Mouse (Mus musculus): Measurements from ENCODE around the gene Tarbp2. TPM values are rescaled to one million over a fixed set of nuclear protein-coding genes. Genes with fewer than 3 reads are reported as not detected.

Tarbp2 gene
- total RNA-seq (2021) = 10 to 100 TPM; 45.9 to 53.1 TPM

DNA sequence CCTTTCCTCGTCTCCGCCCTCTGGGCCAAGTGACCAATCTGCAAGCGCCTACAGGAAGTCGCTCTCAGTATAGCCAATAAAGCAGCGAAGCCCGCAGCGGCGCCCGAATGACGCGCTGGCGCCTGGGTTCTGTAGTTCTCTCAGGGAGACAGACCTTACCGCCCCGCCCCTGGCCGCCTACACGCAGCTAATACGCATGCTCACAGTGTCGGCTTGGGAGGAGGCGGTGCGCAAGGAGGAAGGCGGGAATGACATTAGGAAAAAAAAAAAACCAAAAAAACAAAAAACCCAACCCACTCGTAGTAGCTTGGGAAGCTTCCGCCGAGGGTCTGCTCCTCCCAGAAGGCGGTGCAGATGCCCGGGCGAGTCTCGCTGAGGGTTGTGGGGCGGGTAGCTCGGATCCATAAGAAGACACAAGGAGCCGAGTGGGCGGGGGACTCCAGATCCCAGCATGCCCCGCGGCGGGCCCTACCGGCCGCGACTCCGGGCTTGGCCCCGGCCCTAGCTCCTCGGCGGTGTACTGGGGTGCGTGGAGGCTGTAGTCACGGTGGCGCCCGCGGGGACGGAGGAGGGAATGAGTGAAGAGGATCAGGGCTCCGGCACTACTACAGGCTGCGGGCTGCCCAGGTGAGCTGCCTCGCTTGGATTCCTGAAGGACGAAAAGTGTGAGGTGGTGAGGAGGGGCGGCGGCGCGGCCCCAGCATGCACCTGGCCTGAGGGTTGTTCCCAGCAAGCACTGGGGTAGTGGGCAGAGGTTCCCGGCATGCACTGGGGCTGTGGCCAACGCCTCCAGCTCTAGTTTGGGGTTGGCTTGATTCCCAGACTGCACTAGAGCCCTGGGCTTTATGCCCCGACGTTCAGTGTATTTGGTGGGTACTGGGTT lies at the start of gene Tarbp2:
Tarbp2 (plus strand) TSS at position 217 of the 883 bp plus-strand sequence.
- DNase-seq = peak; percentile 99 to 100
- intact Hi-C loops (cut with DNase I) = loop anchor here (2.0 kb wide), 1 partner anchor 49 kb away; no protein-coding TSS in a partner anchor

DNA sequence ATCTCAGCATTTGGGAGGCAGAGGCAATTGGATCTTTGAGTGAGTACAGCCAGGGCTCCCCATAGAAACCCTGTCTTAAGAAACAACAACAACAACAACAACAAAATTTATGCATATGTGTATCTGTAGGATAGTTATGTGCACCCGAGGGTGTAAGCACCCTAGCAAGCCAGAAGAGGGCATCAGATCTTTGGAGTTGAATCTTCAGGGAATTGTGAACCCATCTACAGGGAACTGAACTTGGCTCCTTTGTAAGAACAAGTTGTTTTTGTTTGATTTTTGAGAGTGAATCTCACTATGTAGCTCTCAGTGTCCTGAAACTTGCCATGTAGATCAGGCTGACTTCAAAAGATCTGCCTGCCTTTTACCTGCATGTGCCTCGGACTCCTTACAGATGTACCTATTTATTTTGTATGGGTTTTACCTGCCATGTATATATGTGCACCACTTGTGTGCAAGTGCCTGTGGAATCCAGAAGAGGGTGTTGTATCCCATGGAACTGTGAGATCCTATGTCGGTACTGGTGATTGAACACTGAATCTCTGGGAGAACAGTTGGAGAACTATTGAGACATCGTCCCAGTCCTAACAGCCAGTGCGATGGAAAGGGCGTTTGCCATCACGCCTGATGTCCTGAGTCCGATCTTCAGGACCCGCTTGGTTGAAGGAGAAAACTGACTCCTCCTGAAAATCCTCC lies 49.2 kb upstream of the Tarbp2 start:
- intact Hi-C loops (cut with DNase I) = loop anchor here (2.0 kb wide), 1 partner anchor 50 kb away; the partner anchor contains the start of gene Tarbp2
- DNase-seq = no peak

DNA sequence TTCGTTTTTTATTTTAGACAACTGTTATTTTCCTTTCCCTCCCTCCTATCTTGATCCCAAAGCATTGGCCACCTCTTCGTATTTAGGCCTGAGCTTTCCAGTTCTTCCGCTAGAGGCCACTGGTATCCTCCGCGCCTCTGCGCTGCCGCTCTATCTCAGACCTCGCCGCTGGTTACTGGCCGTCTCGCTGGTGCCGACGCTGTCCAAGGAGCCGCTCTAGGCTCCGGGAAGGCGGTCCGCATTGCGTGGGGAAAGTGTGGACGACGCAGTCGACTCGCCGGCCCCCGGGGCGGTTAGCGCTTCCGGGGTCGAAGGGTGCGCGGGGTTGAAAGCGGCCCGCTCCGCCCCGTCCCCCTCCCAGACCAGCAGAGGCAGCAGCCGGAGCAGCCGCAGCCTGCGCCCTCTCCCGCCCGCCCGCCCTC lies 47.8 kb upstream of the Tarbp2 start, which contains the start of gene Pcbp2:
Pcbp2 (plus strand) TSS at position 357 of the 422 bp plus-strand sequence.
- DNase-seq = peak; percentile 96 to 97
- intact Hi-C loops (cut with DNase I) = loop anchor here (5.0 kb wide), 1 partner anchor 197 kb away; no protein-coding TSS in a partner anchor

DNA sequence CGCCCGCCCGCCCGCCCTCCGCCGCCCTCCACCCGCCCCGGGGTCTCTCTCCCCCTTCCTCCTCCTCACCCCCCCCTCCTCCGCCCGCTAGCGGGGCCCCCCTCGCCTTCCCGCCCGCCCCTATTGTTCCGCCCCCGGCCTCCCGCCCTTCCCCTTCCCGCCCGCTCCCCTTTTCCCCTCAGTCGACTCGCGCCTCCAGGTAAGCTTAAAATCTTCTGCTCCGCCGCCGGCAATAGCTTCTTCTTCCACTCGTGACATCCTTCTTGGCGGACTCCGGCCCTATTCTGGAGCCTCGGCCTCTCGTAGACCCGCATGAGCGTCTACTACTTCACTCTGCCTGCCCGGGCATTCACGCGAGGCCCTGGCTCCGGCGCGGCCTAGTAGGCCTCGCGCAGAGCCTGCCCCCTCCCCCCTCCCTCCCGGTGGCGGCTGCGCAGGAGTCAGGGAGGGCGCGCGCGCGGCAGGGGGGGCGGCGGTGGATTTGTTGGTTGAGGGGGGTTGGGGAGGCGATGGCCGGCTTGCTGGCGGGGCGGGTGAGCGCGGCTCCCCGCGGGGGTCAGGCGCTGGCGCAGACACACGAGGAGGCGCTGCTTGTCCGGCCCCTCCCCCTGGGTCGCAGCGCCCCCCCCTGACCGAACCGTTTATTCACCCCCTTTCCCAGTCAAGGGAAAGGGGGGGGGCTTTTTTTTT lies 47.2 kb upstream of the Tarbp2 start:
- intact Hi-C loops (cut with DNase I) = loop anchor here (1.0 to 5.0 kb wide), 2 partner anchors 10 to 197 kb away; no protein-coding TSS in a partner anchor
- DNase-seq = peak; percentile 88 to 89

DNA sequence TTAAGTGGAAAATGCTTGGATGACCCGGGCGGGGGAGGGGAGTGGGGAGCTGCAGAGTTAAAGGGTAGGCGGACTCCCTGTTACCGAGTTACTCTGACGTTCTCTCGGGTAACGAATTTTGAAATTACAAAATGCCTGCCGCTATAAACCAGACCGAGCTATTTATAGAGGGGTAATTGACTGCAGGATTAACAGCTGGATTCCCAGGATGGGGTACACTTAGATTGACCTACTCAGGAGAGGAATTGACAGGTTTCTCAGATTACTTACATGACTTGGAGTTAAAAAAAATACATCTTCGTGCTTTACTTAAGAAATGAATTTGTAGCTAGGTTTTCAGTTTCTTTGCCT lies 46.7 kb upstream of the Tarbp2 start:
- intact Hi-C loops (cut with DNase I) = loop anchor here (1.0 to 5.0 kb wide), 2 partner anchors 9 to 196 kb away; no protein-coding TSS in a partner anchor
- no peak for DNase-seq

DNA sequence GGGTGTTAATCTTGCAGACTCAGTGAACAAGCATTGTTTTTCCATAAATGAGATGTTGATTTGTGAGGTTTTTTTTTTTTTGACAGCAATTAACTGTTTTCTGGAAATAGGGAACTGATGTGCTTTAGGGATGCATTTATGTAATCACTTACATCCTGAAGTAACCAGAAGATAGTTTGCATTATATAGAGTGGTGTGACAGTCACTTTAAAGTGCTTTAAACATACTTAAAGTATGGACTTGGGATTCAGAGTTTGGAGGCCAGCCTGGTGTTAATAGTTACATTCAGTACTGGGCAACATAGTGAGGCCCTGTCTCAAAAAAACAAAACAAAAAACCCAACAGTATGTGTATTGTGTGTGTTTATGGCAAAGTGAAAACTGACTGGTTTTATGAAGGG lies 46.3 kb upstream of the Tarbp2 start:
- intact Hi-C loops (cut with DNase I) = loop anchor here (1.0 to 5.0 kb wide), 3 partner anchors 9 to 196 kb away; no protein-coding TSS in a partner anchor

DNA sequence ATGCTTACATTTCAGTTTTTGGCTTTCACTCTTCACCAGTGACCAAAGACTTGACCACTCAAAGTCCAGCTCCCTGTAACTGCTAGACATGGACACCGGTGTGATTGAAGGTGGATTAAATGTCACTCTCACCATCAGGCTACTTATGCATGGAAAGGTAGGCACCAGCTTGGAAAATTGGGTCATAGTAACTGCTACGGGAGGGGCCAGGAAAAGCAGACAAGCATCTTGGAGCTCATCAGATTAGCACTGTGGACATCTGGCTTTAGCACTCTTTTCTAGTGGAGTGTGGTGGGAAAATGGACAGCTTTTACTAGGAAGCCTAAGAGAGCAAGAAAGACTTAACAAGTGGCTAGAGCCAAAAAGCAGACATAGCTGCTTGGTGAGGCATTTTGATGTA lies 44.7 kb upstream of the Tarbp2 start:
- DNase-seq = no peak
- intact Hi-C loops (cut with DNase I) = loop anchor here (2.0 to 5.0 kb wide), 2 partner anchors 24 to 194 kb away; no protein-coding TSS in a partner anchor

More for the DNA sequence above, 46.3 kb upstream of the Tarbp2 start:
- no peak for DNase-seq

DNA sequence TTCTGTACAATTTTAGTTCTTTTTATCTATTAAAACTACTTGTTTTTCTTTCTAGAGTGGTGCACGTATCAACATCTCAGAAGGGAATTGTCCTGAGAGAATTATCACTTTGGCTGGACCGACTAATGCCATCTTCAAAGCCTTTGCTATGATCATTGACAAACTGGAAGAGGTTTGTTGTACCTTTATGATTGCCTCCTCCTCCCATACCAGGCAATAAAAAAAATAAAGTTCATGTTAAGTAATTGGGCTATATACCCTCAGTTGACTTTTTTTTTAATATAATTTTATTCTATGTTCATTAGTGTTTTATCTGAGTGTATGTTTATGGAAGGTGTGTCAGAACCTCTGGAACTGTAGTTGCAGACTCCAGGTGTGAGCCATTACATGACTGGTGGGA lies 43.5 kb upstream of the Tarbp2 start:
- intact Hi-C loops (cut with DNase I) = loop anchor here (2.0 to 5.0 kb wide), 2 partner anchors 14 to 193 kb away; no protein-coding TSS in a partner anchor

DNA sequence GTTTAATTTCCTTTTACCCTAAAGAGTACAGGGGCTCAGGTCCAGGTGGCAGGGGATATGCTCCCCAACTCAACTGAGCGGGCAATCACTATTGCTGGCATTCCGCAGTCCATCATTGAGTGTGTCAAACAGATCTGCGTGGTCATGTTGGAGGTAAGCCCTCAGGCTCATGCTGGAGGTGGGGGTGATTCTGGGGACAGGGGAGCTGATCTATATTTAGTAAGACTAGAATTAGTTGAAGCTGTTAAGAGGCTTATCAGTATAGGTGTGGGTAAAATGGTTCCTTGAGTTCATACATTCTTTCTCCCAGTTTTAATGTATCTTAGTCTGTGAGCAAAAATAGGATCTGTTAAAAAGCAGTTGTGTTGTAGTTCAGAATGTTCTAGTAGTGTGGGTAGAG lies 34.9 kb upstream of the Tarbp2 start:
- no peak for DNase-seq
- intact Hi-C loops (cut with DNase I) = no loop called here

More for the DNA sequence above, 43.5 kb upstream of the Tarbp2 start:
- no peak for DNase-seq

DNA sequence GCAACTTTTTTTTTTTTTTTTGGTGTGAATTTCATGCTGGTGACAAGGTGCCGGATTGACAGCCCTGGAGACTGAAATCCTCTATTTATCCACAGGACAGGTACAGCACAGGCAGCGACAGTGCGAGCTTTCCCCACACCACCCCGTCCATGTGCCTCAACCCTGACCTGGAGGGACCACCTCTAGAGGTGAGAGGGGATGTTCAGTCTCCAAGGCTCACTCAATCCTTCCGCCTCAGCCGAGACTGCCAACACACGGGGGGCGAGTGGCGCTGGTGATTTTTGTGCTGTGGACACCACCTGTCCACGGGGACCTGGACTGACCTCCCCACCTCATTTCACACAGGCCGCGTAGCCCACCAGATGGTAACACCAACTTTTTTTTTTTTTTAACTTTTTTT lies 32.1 kb upstream of the Tarbp2 start:
- DNase-seq = no peak
- intact Hi-C loops (cut with DNase I) = no loop called here

DNA sequence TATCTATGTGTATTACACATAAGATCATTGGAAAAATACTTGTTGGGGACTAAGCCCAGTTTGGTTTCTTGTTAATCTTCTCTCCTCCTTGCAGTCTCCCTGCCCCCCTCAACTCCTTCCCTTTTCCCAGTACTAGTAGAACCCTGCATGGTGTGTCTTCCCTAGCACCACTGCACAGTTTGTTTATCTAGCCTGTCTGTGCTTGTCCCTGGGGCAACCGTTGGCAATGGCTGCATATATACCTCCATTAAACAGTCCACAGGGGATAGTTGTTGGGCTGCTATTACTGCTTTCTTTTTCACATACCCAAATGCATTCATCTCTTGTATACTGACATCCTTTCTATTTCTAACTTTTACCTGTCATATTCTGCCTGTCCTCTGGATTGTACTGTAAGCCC lies 30.3 kb upstream of the Tarbp2 start:
- intact Hi-C loops (cut with DNase I) = loop anchor here (2.0 kb wide), 1 partner anchor 13 kb away; no protein-coding TSS in a partner anchor
- no peak for DNase-seq

DNA sequence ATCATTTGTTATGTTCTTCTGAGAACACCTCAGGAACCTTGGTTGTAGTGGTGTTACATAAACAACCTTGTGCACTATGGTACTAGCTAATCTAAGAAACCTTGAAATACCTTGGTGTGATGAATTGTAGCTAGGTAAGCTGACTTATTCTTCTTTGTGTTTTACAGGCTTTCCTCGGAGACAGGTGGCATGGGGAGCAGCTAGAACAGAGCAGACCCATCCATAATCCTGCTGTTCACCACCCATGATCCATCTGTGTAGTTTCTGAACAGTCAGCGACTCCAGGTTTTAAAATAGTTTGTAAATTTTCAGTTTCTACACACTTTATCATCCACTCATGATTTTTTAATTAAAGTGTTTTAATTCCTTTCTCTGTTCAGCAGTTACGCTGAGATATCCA lies 19.7 kb upstream of the Tarbp2 start:
- intact Hi-C loops (cut with DNase I) = no loop called here
- DNase-seq = no peak

DNA sequence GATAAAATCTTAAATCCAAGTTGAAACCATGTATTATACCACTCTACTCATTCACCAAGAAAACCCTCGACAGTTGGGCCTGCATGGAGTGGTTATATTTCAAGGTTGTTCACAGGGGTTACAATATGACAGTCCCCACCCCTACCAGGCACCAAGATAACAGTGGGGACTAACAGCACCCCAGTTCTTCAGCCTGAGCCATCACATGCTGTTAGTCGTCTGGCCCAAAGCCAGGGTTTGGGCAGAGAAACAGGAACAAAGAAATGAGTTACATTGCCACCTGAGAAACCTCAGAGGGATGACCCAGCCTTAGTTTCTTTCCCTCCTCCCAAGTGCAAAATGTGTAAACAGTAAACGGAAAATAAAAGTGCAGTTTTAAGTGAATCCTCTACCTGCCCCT lies 18.6 kb upstream of the Tarbp2 start:
- intact Hi-C loops (cut with DNase I) = no loop called here
- no peak for DNase-seq

DNA sequence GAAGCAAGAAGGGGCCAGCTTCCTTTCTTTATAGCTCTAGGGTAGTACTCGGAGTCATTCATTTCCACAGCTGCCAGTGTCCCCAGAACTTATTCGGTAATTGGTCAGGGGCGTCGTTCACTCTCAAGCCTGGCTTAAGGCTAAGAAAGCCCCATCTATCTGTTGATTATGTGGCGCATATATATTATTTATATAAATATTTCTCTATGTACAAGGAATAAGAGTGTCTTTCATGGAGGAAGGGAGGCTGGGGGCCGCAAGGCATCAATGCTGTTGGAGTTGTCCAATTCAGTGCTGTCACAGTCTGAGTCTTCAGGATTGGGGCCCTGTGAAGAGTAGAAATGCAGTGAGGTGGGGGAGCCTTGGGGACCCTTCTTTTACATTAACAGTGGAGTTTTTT lies 18.1 kb upstream of the Tarbp2 start:
- intact Hi-C loops (cut with DNase I) = no loop called here
- no peak for DNase-seq

DNA sequence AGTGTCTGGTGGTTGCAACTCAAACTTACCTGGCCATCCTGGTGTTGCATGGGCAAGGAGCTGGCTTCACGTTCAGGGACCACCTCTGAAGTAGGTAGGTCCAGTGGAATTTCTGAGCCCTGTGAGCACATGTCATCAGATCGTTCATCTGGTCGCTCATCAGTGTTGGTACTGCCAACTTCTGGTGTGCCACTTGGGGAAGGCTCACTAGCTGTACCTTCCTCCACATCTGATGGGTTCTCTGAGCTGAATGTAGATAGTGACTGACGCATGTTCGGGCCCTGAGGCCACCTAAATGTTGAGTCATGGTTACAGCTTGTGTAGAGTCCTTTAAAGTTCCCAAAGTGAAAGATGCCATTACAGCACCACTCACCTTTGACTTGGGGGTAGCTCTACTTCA lies 17.5 kb upstream of the Tarbp2 start:
- no peak for DNase-seq
- intact Hi-C loops (cut with DNase I) = no loop called here

DNA sequence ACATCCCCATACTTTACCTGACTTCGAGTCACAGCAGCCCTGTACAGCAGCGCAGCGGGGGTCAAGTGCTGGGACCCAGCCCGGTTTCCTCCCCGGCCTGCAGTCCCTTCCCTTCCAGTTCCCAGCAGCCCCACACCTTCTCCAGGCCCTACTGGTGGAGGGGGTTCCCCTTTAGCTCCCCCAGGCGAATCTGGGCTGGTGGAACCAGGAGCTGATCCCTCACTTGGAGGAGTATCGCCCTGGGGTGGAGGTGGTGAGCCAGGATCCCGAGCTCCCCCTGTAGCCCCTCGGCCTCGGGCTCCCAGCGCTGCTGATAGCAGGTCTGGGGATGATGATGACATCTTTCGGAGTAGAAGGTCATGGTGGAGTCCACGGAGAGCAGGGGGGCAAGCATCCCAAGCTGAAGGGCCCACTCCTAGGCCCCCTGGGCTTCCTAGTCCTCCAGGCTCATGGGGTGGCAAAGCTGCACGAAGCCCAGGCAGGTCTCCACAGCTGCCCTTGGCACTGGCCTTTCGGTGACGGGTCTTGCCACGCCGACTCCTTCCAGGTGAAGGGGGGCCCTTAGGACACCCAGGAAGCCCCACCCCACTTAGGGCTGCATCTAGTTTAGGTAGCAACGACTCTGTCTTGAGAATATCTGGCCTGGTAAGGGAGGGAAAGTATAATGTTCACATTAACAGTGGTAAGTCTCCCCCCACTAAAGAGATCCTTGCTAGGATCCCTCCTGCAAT lies 16.7 kb upstream of the Tarbp2 start:
- intact Hi-C loops (cut with DNase I) = no loop called here

DNA sequence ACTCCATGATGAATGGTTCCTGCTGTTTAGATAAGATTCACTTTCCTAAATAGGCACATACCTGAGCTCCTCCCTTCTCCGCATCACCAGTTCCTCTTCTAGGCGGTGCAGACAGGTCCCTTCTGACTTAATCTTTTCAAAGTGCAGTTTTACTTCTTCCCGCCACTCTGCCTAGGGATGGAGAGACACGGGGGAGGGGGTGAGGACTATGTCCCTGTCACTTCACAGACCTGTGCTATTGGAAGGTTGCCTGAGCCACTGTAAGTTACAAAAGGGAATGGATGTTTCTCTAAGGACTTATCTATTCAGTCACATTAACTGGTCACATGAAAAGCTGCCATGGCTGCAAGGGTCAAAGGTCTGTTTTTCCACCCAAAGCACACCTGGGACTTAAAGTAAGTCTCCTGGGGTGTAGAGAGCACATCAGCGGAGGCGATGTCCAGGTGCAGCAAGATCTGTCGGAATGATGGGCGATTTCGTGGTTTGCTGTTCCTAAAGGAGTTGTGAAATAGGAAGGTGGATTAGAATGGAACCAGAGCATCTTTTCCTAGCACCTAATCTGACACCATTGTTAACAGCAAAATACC lies 15.6 kb upstream of the Tarbp2 start:
- intact Hi-C loops (cut with DNase I) = no loop called here
- DNase-seq = no peak

More for the DNA sequence above, 16.7 kb upstream of the Tarbp2 start:
- DNase-seq = no peak

DNA sequence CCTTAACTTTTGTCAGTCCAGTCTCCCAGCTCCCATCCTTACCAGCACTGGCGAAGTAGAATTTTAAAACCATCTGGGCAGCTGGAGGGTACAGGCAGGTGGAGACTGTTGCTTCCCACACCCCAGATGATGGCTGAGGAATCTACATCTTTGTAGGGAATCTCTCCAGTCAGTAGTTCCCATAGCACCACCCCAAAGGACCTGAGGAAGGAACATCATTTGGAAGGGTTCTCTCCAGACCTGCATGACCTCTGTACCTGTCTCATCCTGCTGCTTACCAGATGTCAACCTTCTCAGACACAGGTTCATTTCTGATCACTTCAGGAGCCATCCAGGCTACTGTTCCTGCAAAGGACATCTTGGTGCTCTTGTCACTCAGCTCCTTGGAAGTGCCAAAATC lies 14.5 kb upstream of the Tarbp2 start, which contains the start of gene Gm10337:
Gm10337 (plus strand) TSS at position 276 of the 400 bp plus-strand sequence.
- DNase-seq = no peak
- intact Hi-C loops (cut with DNase I) = no loop called here

All from heart, postnatal 10 days (tissue).